Mouse (Mus musculus): Measurements from ENCODE around the gene Eva1b.

The Eva1b gene

GRCm38 (mm10) chr4:126147533-126148160 is at the start of gene Eva1b:
Gene Eva1b, plus strand, starts transcription at chr4:126147744.
- DNase-seq (ENCODE audit: extremely low read depth, insufficient read length, low spot score): no peak

DNA sequence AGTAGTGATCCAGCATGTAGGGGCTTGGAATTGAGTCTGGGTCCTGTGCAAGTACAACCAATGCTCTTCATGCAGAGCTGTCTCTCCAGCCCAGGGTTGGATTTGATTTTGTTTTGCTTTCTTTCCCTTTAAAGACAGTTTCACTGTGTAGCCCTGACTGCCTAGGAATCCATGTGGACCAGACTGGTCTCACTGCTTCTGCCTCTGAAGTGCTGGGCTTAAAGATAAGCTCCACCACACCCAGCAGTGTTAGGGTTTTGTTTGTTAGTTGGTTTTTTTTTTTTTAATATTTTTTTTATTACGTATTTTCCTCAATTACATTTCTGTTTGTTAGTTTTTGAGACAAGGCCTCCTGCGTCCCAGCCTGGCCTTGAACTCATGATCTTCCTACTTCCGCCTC is 48.2 kb upstream of the Eva1b start:
- DNase-seq (ENCODE audit: extremely low read depth, insufficient read length, low spot score): no peak

GRCm38 (mm10) chr4:126100764-126101163 is 46.8 kb upstream of the Eva1b start:
- no peak for DNase-seq (ENCODE audit: extremely low read depth, insufficient read length, low spot score)

DNA sequence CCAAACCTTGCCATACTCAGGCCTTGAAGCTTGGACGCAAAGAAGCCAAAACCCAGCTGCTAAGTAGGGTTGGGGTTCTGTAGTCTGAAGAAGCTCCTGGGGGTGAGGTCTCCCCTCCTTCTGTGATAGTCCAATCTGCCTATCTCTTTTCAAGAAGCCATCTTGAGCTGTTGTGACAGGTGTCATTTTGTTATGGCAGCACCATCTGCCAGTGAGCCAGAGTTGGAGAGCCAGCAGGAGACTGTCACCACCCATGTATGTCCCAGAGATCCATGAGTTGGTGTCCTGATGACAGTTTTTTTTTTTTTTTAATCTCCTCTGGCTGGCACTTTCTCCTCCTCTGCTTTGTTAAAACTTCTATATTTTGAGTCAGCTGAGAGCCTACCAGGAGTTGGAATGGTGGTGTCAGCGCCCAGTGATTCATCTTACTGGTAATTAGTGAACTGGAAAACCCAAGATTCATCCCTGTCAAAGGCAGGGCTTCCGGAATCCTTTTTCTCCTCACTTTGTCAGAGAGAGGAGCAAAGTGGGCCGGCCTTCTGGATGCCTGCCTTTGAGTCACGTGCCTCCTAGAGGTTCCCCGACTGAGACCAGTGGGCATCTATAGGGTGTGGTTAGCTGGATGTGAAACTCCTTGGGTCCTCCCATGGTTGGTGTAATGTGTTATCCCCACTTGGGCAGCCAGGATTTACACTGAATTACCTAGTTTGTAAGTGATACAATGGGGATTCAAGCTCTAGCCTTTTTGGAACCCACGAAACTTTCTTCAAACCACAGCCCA is 45.3 kb upstream of the Eva1b start:
- DNase-seq (ENCODE audit: extremely low read depth, insufficient read length, low spot score): peak; percentile 63

DNA sequence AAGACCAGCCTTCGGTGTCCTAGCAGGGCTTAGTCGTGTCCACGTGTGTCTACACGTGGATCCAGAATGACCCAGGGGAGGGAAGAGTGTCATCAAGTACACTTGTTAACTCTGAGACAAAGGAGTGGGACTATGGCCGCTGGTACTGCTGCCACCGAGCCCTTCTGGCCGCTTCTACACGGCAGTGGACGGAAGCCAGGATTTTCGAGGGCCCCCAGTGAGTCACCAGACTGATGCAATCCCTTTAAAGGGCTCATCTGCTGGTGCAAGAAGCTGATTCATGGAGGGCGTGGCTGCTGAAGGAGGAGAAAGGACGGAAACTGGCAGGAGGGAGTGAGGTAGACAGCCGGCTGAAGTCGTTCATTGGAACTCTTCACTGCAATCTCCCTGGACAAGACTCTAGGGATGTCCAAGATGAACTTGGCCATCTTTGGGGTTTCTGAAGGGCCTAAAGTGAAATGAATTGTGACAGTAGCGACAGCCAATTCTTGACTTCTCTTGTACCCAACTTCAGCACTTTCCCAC is 44.4 kb upstream of the Eva1b start:
- DNase-seq (ENCODE audit: extremely low read depth, insufficient read length, low spot score): peak; percentile 89

- DNase-seq (ENCODE audit: extremely low read depth, insufficient read length, low spot score): peak; percentile 92
Measured at GRCm38 (mm10) chr4:126103590-126104068, 43.9 kb upstream of the Eva1b start, which contains the start of gene Stk40. Gene Stk40, plus strand, starts transcription at chr4:126103957.

DNA sequence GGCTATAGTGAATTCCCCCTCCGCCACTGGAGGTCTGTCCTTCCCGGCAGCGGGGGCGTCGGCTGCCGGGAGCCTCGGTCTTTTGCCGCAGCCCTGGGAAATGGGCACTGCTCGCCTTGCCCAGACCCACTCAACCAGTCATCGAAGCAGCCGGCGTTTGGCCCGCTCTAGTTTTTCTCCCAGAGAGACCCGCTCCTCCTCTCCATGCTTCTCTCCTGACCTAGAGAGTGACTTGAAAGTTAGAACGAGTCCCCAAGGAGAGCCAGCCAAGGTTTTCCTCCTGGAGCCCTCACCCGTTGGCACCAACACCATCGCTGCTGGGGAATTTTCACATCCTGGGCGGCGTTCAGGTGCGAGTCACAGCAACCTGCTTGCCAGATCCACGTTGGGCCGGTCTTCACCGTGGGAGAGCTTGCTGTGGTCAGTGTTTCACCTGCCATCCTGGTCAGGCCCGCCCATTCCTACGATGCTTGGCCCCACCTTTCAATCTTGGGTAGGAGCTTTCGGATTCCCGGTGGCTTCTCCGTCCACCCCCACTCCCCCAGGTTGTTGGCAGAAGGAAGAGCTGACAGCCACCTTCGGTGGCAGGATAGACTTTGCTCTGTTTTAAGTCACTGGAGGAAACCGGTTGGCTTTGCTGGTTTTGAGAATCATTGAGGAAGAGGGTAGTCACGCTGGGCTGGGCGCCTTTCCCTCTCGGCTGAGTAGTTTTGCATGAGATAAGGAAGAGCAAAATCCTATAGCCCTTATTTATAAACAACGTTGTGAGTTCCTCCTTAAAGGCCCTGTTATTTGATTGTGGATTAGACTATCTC is 43.1 kb upstream of the Eva1b start:
- DNase-seq (ENCODE audit: extremely low read depth, insufficient read length, low spot score): peak; percentile 53

DNA sequence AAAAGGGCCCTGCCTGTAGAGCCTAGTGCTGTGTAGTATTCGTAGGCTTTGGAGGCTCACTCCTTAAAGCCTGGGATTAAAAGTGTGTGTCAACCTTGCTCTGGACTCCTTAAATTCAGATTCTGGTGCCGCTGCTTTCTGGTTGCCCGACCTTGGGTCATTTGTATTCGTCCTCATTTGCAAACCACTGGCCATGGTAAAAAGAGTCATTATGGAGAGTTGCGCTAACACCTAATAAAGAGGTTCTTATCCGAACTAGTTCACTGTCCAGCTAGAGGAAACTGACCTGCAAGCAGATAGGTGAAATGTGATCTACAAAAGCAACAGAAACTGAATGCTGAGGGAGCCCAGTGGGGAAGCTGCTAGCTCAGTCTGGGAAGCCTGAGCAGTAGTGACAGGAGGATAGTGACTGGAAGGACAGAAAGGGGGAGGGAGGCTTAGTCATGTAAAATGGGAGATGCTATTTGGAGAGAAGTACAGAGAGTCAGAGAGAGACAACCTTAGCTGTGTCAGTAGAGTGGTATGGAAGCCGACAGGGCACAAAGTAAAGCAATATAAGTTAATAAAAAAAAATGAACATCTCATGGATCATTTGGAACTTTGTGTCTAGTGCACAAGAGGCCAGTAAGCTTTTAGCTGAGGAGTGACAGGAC is 42.3 kb upstream of the Eva1b start:
- no peak for DNase-seq (ENCODE audit: extremely low read depth, insufficient read length, low spot score)

DNA sequence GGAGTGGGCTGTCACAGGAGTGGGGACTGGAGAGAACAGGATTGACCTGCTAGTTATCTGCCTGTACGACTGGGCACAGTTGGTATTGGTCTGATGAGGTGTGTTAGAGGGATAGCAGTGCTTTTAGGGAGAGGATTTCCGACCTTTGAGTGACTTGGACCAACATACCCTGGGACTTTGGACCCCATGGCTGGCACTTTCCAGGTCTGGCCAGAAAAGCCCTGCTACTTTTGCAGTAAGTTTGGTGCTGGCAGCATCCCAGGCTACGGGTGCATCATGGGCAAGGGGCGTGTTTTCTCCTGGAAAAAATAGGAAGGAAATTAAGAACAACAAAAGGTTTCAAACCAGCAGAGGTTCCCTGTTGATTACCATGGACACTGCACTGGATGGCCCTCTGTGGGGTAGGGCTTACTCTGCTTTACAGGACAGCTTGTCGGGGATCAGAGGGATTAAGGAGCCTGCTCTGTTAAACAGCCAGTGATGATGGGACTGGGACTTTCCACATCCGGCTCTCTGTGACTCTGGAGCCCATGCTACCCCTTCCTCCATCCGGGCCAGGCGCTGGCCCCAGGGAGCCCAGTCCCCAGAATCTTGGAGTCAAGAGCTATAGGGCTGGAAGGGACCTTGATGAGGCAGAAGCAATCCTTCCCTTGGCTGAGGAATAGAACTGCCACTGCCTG is 39.3 kb upstream of the Eva1b start:
- no peak for DNase-seq (ENCODE audit: extremely low read depth, insufficient read length, low spot score)

GRCm38 (mm10) chr4:126109613-126110373 is 37.8 kb upstream of the Eva1b start:
- DNase-seq (ENCODE audit: extremely low read depth, insufficient read length, low spot score): peak; percentile 51

GRCm38 (mm10) chr4:126110374-126111152 is 37.0 kb upstream of the Eva1b start:
- peak; percentile 79 for DNase-seq (ENCODE audit: extremely low read depth, insufficient read length, low spot score)

DNA sequence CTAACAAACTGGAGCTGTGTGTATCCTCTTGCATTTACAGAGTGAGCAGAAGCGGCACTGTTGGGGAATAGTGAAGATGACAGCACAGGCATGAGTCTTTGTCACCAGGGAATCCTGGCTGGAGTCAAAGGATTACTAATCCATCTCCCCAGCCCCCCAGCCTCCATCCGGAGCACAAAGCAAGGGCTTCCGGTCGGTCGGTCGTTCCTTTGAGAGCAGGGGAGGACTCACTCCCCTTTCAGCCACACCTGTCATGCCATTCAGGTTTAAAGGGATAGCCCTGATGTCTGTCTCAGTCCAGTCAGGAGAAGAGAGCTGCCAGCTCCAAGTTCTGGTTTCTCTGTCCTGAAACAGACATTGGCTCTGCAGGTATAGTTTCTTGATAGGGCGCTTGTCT is 36.4 kb upstream of the Eva1b start:
- no peak for DNase-seq (ENCODE audit: extremely low read depth, insufficient read length, low spot score)

- no peak for DNase-seq (ENCODE audit: extremely low read depth, insufficient read length, low spot score)
Measured at GRCm38 (mm10) chr4:126113243-126113642, 34.3 kb upstream of the Eva1b start.

DNA sequence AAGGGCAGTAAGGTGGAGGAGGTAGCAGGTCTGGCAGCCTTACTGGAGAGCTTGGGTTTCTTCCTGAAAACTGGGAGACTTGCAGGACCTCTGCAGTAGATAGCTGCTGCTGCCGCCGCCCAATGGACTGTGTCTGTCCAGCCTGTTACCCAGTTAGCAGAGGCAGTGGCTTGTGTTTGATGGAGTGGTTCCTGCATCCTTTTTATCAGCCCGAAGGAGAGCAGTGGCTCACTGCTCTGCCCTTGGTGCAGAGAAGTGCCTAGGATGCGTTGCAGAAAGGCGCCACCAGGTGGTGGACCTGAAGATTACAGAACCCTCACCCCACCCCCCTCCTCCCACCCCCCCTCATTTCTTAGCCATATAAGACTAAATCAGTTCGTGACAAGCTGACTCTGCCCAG is 33.6 kb upstream of the Eva1b start:
- peak; percentile 53 for DNase-seq (ENCODE audit: extremely low read depth, insufficient read length, low spot score)

- no peak for DNase-seq (ENCODE audit: extremely low read depth, insufficient read length, low spot score)
Measured at GRCm38 (mm10) chr4:126115411-126115810, 32.1 kb upstream of the Eva1b start.

DNA sequence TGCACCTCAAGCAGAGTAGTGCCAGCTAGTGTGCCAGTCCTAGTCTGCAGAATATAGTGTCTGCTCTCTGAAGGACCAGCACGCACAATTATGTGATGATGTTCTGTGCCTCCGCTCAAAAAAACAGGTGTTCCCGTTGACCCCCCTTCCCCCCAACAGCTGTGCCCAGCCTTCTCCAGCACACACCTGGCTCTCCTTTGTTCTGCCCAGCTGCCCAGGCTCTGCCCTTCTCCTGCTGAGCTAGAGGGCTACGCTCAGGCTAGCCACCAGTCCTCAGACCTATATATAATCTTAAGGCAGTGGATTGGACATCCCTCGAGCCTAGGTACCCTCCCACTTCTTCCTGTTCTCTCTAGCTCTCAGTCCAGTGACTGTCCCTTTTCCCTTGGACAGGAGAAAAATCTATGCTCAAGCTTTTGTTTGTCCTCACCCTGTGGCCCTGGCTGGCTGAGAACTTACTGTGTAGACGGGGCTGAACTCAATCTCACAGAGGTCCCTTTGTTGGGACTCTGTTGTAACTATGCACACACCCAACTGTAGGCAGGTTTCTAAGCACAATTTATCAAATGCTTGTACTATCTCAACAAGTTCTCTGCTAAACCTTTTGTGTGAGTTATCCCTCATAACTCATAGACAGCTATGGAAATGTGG is 31.5 kb upstream of the Eva1b start:
- no peak for DNase-seq (ENCODE audit: extremely low read depth, insufficient read length, low spot score)

DNA sequence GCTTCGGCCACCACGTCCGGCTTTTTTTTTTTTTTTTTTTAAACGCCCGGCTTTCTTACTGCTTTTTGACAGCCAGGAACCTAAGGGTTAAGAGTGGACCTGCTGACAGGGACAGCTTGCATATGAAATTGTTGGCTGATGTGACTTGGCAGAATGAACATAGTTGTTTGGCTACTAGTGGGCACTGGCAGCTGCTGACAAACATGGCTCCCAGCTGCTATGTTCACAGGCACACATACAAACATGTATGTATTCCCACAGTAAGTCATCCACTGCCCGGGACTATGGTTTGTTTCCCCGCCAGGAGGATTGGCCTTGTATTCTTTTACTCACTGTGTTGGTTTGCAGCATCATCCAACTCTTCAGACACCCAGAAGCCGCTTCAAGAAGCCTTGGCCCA is 30.4 kb upstream of the Eva1b start:
- no peak for DNase-seq (ENCODE audit: extremely low read depth, insufficient read length, low spot score)

DNA sequence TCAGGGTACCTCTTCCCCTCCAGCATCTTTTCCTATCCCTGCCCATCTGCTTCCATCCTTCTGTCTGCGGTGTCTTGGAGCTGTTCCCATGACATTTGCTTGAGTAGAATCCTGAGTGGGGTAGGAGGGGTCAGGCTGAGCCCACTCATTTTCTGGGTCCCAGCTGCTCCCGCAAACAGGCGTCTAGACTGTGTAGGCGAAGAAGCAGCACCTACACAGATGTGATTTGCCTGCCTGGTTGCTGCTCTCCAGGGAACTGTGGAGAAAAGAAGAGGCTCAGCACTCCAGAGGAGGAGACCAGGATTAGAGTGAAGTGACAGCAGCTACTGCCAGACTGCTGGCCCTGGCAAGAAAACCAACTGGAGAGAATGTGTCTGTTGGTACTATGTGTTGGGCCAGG is 28.9 kb upstream of the Eva1b start:
- DNase-seq (ENCODE audit: extremely low read depth, insufficient read length, low spot score): no peak
